Mouse (Mus musculus) thymus, adult 2 months (tissue): ENCODE data around the gene Celf2.

Experiments used
- CTCF ChIP-seq: fragments of 200-500 bp; IDR thresholded peaks from 2 replicates; pipeline ENCODE4 v1.5.1; 2012; ENCODE audit warnings: mild to moderate bottlenecking, control low read depth, low read length, moderate library complexity, borderline replicate concordance; ENCODE audit not compliant: control insufficient read depth, poor library complexity, insufficient read depth; ENCODE audit errors: extremely low read depth
- POLR2A ChIP-seq: fragments of 200-500 bp; IDR thresholded peaks from 2 replicates; pipeline ENCODE4 v1.6.1; 2012; ENCODE audit warnings: mild to moderate bottlenecking, low read length, control low read depth, moderate library complexity; ENCODE audit not compliant: control insufficient read depth, poor library complexity, insufficient read depth; ENCODE audit errors: extremely low read depth

DNA sequence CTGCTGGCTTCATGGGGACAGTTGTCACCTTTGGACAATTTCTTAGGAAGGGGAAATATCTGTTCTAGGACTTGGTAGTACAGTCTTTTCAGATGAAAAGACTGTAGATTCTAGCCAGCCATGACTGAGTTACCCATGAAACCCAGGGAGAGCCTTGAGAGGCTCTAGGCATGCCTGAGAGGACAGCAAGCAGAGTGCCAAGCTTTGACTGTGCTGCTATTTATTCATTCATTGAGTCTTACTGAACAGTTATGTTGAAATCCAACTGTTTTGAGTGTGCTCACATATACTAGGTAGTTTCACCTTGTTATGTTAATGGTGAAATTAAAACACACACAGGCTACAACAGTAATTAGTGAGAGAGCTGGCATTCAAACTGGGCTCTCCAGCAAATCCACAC, 971.3 kb downstream of the Celf2 start:
- TF ChIP-seq POLR2A (no peak), CTCF (no peak)
